Mouse (Mus musculus): ENCODE measurements around the gene Ptgfr.

- no peak for TF ChIP-seq CTCF (IDR thresholded peaks at IDR 0.05; ENCODE audit: borderline replicate concordance, insufficient read depth, low read length)
- no peak for TF ChIP-seq POLR2A (IDR thresholded peaks at IDR 0.05; ENCODE audit: low read depth, low read length)
Observed at GRCm38 (mm10) chr3:151827950-151828610, 9.3 kb downstream of the Ptgfr start.
